Mouse (Mus musculus) kidney, adult 2 months (tissue): ENCODE data around the gene Bin2. TPM values are rescaled to one million over a fixed set of nuclear protein-coding genes. Genes with fewer than 3 reads are reported as not detected.

Experiments
- DNase-seq: peaks from one replicate; pipeline ENCODE4 v3.0.0; 2021
- H3K27ac ChIP-seq: fragments of 200-500 bp; 2 replicates; pipeline ENCODE4 v1.5.1; 2012; ENCODE audit warnings: low read depth, low read length, control low read depth, inconsistent platforms; ENCODE audit not compliant: insufficient read depth
- H3K27me3 ChIP-seq: fragments of 200-500 bp; replicated peaks from 2 replicates; pipeline ENCODE4 v1.6.1; 2012; ENCODE audit warnings: mild to moderate bottlenecking, moderate library complexity, low read length, inconsistent platforms; ENCODE audit not compliant: control insufficient read depth, insufficient read depth
- H3K36me3 ChIP-seq: fragments of 200-500 bp; 2 replicates; pipeline ENCODE4 v1.6.1; 2012; ENCODE audit warnings: mild to moderate bottlenecking, moderate library complexity, low read length, inconsistent platforms; ENCODE audit not compliant: control insufficient read depth, insufficient read depth
- H3K4me1 ChIP-seq: fragments of 200-500 bp; 2 replicates; pipeline ENCODE4 v1.6.1; 2011; ENCODE audit warnings: low read length; ENCODE audit not compliant: control insufficient read depth, insufficient read depth
- H3K4me3 ChIP-seq: fragments of 200-500 bp; 2 replicates; pipeline ENCODE4 v1.5.1; 2011; ENCODE audit warnings: mild to moderate bottlenecking, low read depth, low read length, control low read depth; ENCODE audit not compliant: insufficient read depth
- CTCF ChIP-seq: fragments of 200-500 bp; conservative IDR thresholded peaks from 2 replicates; pipeline ENCODE4 v1.5.1; 2011; ENCODE audit warnings: low read depth, mild to moderate bottlenecking, control low read depth, low read length, moderate library complexity, mixed read lengths; ENCODE audit not compliant: insufficient read depth, insufficient read length
- POLR2A ChIP-seq: fragments of 200-500 bp; IDR thresholded peaks from one replicate; pipeline ENCODE4 v1.6.1; 2011; ENCODE audit warnings: low read depth, low read length, control low read depth
- WGBS: fragments of 180-500 bp; shearing (Covaris S2); methylation state at CpG from one replicate; pipeline ENCODE4 v1.1.7; 2018; 5-methylcytosine and 5-hydroxymethylcytosine counted together
- polyA plus RNA-seq: library from polyadenylated mRNA; depleted of rRNA; stranded (reverse); fragments of >200 nt; gene quantifications from 2 replicates; pipeline ENCODE4 v1.2.3, GENCODE M21; 2012

The Bin2 gene
- polyA plus RNA-seq, 1 experiment, result 4.7 TPM

- Histone ChIP-seq H3K4me1 (peaks cover 11% of the 10 kb centered on the region), H3K27me3 (no peaks in the 10 kb centered on the region), H3K36me3 (no peaks in the 10 kb centered on the region), H3K27ac (no peak overlapping the region), H3K4me3 (no peak overlapping the region)
- TF ChIP-seq POLR2A, result no peak
- no peak for TF ChIP-seq CTCF
- WGBS, result 72% methylated on average over 8 of the region's 8 CpGs
- no peak for DNase-seq
These were observed 36.9 kb upstream of the Bin2 start for GRCm38 (mm10) chr15:100706226-100706625.

- TF ChIP-seq CTCF (no peak), POLR2A (no peak)
- Histone ChIP-seq H3K36me3 (no peaks in the 10 kb centered on the region), H3K4me3 (no peak overlapping the region), H3K27ac (no peak overlapping the region), H3K4me1 (0 out of 2 replicates have a peak, but pooled peaks cover 4% of the 10 kb centered on the region), H3K27me3 (no peaks in the 10 kb centered on the region)
- no peak for DNase-seq
- 88% methylated on average over 1 of the region's 1 CpGs for WGBS
These were observed 36.0 kb upstream of the Bin2 start for GRCm38 (mm10) chr15:100705376-100705775.

- no peaks in the 10 kb centered on the region for H3K36me3 ChIP-seq
- 23% methylated on average over 17 of the region's 17 CpGs for WGBS
- no peaks in the 10 kb centered on the region for H3K4me1 ChIP-seq
- TF ChIP-seq POLR2A (no peak), CTCF (no peak)
- DNase-seq, result no peak
- H3K27me3 ChIP-seq, result no peaks in the 10 kb centered on the region
- H3K4me3 ChIP-seq, result no peak overlapping the region
- no peak overlapping the region for H3K27ac ChIP-seq
These were observed 34.6 kb upstream of the Bin2 start for GRCm38 (mm10) chr15:100703913-100704312.

GRCm38 (mm10) chr15:100701856-100702255, 32.5 kb upstream of the Bin2 start:
- H3K27ac ChIP-seq, result no peak overlapping the region
- TF ChIP-seq CTCF, result no peak
- no peak for TF ChIP-seq POLR2A
- H3K4me3 ChIP-seq, result no peak overlapping the region
- DNase-seq, result no peak
- H3K4me1 ChIP-seq, result no peaks in the 10 kb centered on the region
- H3K36me3 ChIP-seq, result no peaks in the 10 kb centered on the region
- H3K27me3 ChIP-seq, result no peaks in the 10 kb centered on the region
- 90% methylated on average over 6 of the region's 6 CpGs for WGBS

- H3K27ac ChIP-seq, result no peak overlapping the region
- no peaks in the 10 kb centered on the region for H3K27me3 ChIP-seq
- no peak for TF ChIP-seq POLR2A
- TF ChIP-seq CTCF, result no peak
- DNase-seq, result no peak
- no peaks in the 10 kb centered on the region for H3K36me3 ChIP-seq
- H3K4me1 ChIP-seq, result no peaks in the 10 kb centered on the region
- no peak overlapping the region for H3K4me3 ChIP-seq
- 77% methylated on average over 10 of the region's 10 CpGs for WGBS
These were observed 31.8 kb upstream of the Bin2 start for GRCm38 (mm10) chr15:100701108-100701507.

GRCm38 (mm10) chr15:100700424-100700823, 31.1 kb upstream of the Bin2 start:
- H3K4me3 ChIP-seq, result no peak overlapping the region
- WGBS, result 86% methylated on average over 5 of the region's 5 CpGs
- H3K36me3 ChIP-seq, result no peaks in the 10 kb centered on the region
- no peak for DNase-seq
- no peaks in the 10 kb centered on the region for H3K4me1 ChIP-seq
- H3K27ac ChIP-seq, result no peak overlapping the region
- TF ChIP-seq CTCF, result no peak
- TF ChIP-seq POLR2A, result no peak
- no peaks in the 10 kb centered on the region for H3K27me3 ChIP-seq

- H3K36me3 ChIP-seq, result no peaks in the 10 kb centered on the region
- WGBS, result 67% methylated on average over 6 of the region's 6 CpGs
These were observed 30.0 kb upstream of the Bin2 start for GRCm38 (mm10) chr15:100699386-100699785.

More at GRCm38 (mm10) chr15:100699386-100699785, 30.0 kb upstream of the Bin2 start:
- DNase-seq, result no peak
- TF ChIP-seq POLR2A (no peak), CTCF (no peak)
- H3K27me3 ChIP-seq, result no peaks in the 10 kb centered on the region
- H3K4me3 ChIP-seq, result no peak overlapping the region
- H3K27ac ChIP-seq, result no peak overlapping the region
- H3K4me1 ChIP-seq, result no peaks in the 10 kb centered on the region
